ENCODE assay signal across 7 mouse cellular contexts in genomic region chr13:14618724-14619123, GRCm38 (mm10). TPM values are rescaled to one million over a fixed set of nuclear protein-coding genes. Genes with fewer than 3 reads are reported as not detected.
DNase-seq lines count a peak whose midpoint lies in the region; ATAC-seq lines count a peak whose summit lies in the region.

No protein-coding gene starts in this region.

- H3K4me3 ChIP-seq in forebrain, embryonic 10.5 days, result no peak overlapping the region
- no peak overlapping the region for H3K4me3 ChIP-seq in hindbrain, embryonic 14.5 days (replicated peaks; ENCODE audit: low read length)

- DNase-seq in NIH3T3 (ENCODE audit: low read depth), result peak; percentile 69
- DNase-seq in c-Kit-negative CD71-positive TER-119-positive erythroid progenitor cells, embryonic 14.5 days (ENCODE audit: low read depth, low spot score), result peak; percentile 65
- DNase-seq in forebrain, embryonic 10.5 days (ENCODE audit: extremely low spot score, low spot score), result peak; percentile 54
- peak; percentile 85 for DNase-seq in hindbrain, embryonic 14.5 days (ENCODE audit: low spot score)
- DNase-seq in layer of hippocampus, postnatal 25 days (ENCODE audit: extremely low spot score in 1 of 2, low spot score in 1 of 2), result peak; percentile 40 to 76
- peak; percentile 71 to 73 for DNase-seq in right cerebral cortex, postnatal 10 days (ENCODE audit: low spot score in 2 of 2)

- 71% methylated on average over 2 of the region's 2 CpGs for WGBS in forebrain, embryonic 10.5 days
- WGBS in hindbrain, embryonic 14.5 days, result 49% methylated on average over 2 of the region's 2 CpGs

- no peaks in the 10 kb centered on the region for H3K27me3 ChIP-seq in forebrain, embryonic 10.5 days (ENCODE audit: poor library complexity, severe bottlenecking)
- no peaks in the 10 kb centered on the region for H3K27me3 ChIP-seq in hindbrain, embryonic 14.5 days (ENCODE audit: control insufficient read depth, insufficient read depth, low read length)

- H3K4me2 ChIP-seq in hindbrain, embryonic 14.5 days (replicated peaks), result no peak overlapping the region

- H3K36me3 ChIP-seq in forebrain, embryonic 10.5 days (replicated peaks), result peaks cover 80% of the 10 kb centered on the region
- peaks cover 60% of the 10 kb centered on the region for H3K36me3 ChIP-seq in hindbrain, embryonic 14.5 days (replicated peaks; ENCODE audit: control insufficient read depth, insufficient read depth)

- H3K9me3 ChIP-seq in forebrain, embryonic 10.5 days, result no peaks in the 10 kb centered on the region
- no peaks in the 10 kb centered on the region for H3K9me3 ChIP-seq in hindbrain, embryonic 14.5 days (ENCODE audit: control insufficient read depth, low read length)

- H3K9ac ChIP-seq in hindbrain, embryonic 14.5 days, result no peak overlapping the region

- H3K4me1 ChIP-seq in forebrain, embryonic 10.5 days, result peaks cover 8% of the 10 kb centered on the region
- peaks cover 5% of the 10 kb centered on the region; the same call in 1 of the 2 replicates for H3K4me1 ChIP-seq in hindbrain, embryonic 14.5 days (replicated peaks; ENCODE audit: control insufficient read depth, insufficient read depth, low read length)

- H3K27ac ChIP-seq in forebrain, embryonic 10.5 days, result no peak overlapping the region
- no peak overlapping the region for H3K27ac ChIP-seq in hindbrain, embryonic 14.5 days

- peak; percentile 27; the same call in 1 of the 2 replicates for ATAC-seq in hindbrain, embryonic 14.5 days (ENCODE audit: low FRiP score)
- peak; percentile 99 for ATAC-seq in megakaryocyte progenitor cell, adult 5-6 weeks (replicated peaks; ENCODE audit: poor library complexity)

RNA-seq across cellular contexts. Expression of gene Psma2, which starts 5.7 kb away (rescaled TPM):
- polyA plus RNA-seq in forebrain, embryonic 10.5 days (2016; fragmentation: Nextera tagmentation; extraction: Ambion mirVana), result 244 TPM in 2 replicates
- polyA plus RNA-seq in hindbrain, embryonic 14.5 days (2014; fragmentation: Nextera tagmentation; extraction: Ambion mirVana), result 167 and 185 TPM in 2 replicates
- total RNA-seq in layer of hippocampus, postnatal 25 days (2021), result 10 to 100 TPM; 66.0 to 66.9 TPM
- total RNA-seq in megakaryocyte progenitor cell, adult 5-6 weeks (2015), result 148 and 152 TPM in 2 replicates
- total RNA-seq in megakaryocyte progenitor cell, adult 5-6 weeks (2017), result 109 and 114 TPM in 2 replicates

RNA-seq across cellular contexts. Expression of gene Mrpl32, which starts 5.8 kb away (rescaled TPM):
- polyA plus RNA-seq in forebrain, embryonic 10.5 days (2016; fragmentation: Nextera tagmentation; extraction: Ambion mirVana), result 104 TPM in 2 replicates
- polyA plus RNA-seq in hindbrain, embryonic 14.5 days (2014; fragmentation: Nextera tagmentation; extraction: Ambion mirVana), result 114 and 122 TPM in 2 replicates
- total RNA-seq in layer of hippocampus, postnatal 25 days (2021), result 10 to 100 TPM; 34.3 to 38.6 TPM
- 71.8 and 88.0 TPM in 2 replicates for total RNA-seq in megakaryocyte progenitor cell, adult 5-6 weeks (2015)
- total RNA-seq in megakaryocyte progenitor cell, adult 5-6 weeks (2017), result 97.2 and 102 TPM in 2 replicates

RNA-seq across cellular contexts. Expression of gene AW209491, which starts 11.2 kb away (rescaled TPM):
- 32.1 and 36.4 TPM in 2 replicates for polyA plus RNA-seq in forebrain, embryonic 10.5 days (2016; fragmentation: Nextera tagmentation; extraction: Ambion mirVana)
- 40.9 and 42.2 TPM in 2 replicates for polyA plus RNA-seq in hindbrain, embryonic 14.5 days (2014; fragmentation: Nextera tagmentation; extraction: Ambion mirVana)
- 10 to 100 TPM; 22.2 to 22.3 TPM for total RNA-seq in layer of hippocampus, postnatal 25 days (2021)
- 8.0 and 9.6 TPM in 2 replicates for total RNA-seq in megakaryocyte progenitor cell, adult 5-6 weeks (2015)
- total RNA-seq in megakaryocyte progenitor cell, adult 5-6 weeks (2017), result 16.7 and 27.8 TPM in 2 replicates
